Mouse (Mus musculus): ENCODE data around the gene 5430427O19Rik. TPM values are rescaled to one million over a fixed set of nuclear protein-coding genes. Genes with fewer than 3 reads are reported as not detected.

The 5430427O19Rik gene
- polyA plus RNA-seq (2015; fragmentation: Nextera tagmentation; extraction: Ambion mirVana), result 0.07 and 0.15 TPM in 2 replicates

DNA sequence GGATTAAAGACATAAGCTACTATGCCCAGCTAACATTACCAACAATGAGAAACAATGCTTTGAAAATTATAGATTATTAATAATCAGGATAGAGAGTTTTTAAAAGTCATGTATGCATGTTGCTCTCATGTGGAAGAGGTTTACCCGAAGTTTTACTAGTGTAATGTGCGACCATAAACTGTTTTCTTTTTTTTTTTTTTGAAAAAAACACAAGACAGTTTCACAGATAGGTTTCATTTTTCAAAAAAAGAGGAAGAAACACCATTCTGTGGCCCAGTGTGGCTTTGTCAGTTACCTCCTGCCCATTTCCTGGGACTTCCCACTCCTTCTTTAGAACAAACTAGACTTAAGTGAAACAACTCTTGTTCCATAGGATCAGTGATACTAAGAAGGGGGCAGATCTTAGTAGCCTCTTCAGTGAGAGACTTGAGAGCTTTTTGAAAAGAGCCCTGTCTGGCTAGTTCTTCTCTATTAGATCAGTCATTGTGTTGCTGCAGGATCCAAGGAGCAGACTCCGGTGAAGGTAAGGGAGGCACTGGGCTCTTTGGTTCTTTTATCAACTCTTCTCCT is at the start of gene 5430427O19Rik:
5430427O19Rik (plus strand) TSS at position 441 of the 570 bp plus-strand sequence.
- Histone ChIP-seq H3K36me3 (ENCODE audit: insufficient read depth, low read length) (no peaks in the 10 kb centered on the region), H3K4me2 (replicated peaks; ENCODE audit: low read depth, low read length) (no peak within 1 kb of the TSS), H3K4me1 (ENCODE audit: insufficient read depth, low read length) (no peaks in the 10 kb centered on the region), H3K9ac (replicated peaks; ENCODE audit: low read length) (no peak within 1 kb of the TSS), H3K9me3 (ENCODE audit: low read length) (no peaks in the 10 kb centered on the region), H3K4me3 (ENCODE audit: low read length) (no peak within 1 kb of the TSS), H3K27ac (ENCODE audit: low read length) (no peak within 1 kb of the TSS), H3K27me3 (ENCODE audit: insufficient read depth, low read length) (no peaks in the 10 kb centered on the region; the same call in 1 of the 2 replicates)
- WGBS, result 74% methylated on average over 3 of the region's 3 CpGs
- ATAC-seq (ENCODE audit: low FRiP score, low TSS enrichment), result no peak

DNA sequence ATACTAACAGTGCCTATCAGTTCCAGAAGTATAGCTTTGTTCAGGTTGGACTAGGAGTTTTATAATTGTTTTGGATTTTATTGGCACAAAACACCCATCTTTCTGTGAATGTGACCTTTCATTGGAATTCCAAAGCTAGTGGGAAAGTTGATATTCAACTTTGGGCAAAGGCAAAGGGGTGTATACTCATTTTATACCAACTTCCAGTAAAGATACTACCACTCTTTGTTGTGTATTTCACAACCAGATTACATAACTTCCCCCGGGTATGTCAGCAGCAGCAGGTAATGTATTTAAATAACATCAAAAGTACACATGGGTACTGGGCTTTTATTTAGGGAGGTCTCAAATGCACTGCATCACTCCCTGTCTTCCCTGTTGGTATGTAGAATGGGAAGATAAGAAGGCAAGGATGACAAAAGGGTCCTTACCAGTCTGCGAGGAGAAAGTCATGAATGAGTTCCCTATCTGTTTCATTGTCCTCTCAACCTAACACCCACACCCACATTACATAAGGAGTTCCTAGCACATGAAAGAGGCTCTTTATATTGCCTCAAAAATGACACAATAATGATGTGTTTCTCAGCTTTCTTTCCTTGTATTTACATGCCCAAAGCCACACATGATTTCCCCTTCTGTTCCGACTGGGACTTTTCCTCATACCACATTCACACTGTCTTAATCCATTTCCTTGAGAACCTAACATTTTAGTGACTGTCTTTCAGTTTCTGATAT is 42.3 kb upstream of the 5430427O19Rik start:
- no peak overlapping the region for H3K27ac ChIP-seq (ENCODE audit: low read length)
- 84% methylated on average over 3 of the region's 3 CpGs for WGBS

DNA sequence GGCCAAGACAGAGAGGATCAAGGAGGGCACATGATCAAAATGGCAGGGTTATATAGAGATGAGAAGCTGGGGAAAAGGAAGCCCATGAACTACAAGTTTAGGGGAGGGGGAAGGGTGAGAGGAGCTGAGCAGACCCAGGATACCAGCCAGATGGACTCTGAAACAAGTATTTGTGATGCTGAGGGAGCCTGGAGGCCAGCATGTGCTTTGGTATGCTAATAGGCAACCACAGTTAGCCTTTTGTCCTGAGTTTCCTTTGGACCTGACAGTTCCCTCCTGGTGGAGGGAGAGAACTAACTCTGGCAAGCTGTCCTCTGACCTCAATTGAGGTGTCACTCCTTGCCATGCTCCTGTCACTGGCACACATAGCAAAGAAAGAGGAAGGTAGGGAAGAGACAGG is 41.2 kb upstream of the 5430427O19Rik start:
- Histone ChIP-seq H3K27ac (ENCODE audit: low read length) (no peak overlapping the region), H3K36me3 (ENCODE audit: insufficient read depth, low read length) (no peaks in the 10 kb centered on the region), H3K4me3 (ENCODE audit: low read length) (no peak overlapping the region), H3K27me3 (ENCODE audit: insufficient read depth, low read length) (no peaks in the 10 kb centered on the region; the same call in 1 of the 2 replicates), H3K9me3 (ENCODE audit: low read length) (no peaks in the 10 kb centered on the region), H3K4me1 (ENCODE audit: insufficient read depth, low read length) (no peaks in the 10 kb centered on the region), H3K9ac (replicated peaks; ENCODE audit: low read length) (no peak overlapping the region), H3K4me2 (replicated peaks; ENCODE audit: low read depth, low read length) (no peak overlapping the region)
- ATAC-seq (ENCODE audit: low FRiP score, low TSS enrichment), result no peak; the same call in 1 of the 2 replicates

More for the DNA sequence above, 42.3 kb upstream of the 5430427O19Rik start:
- Histone ChIP-seq H3K4me1 (ENCODE audit: insufficient read depth, low read length) (no peaks in the 10 kb centered on the region), H3K36me3 (ENCODE audit: insufficient read depth, low read length) (no peaks in the 10 kb centered on the region), H3K9ac (replicated peaks; ENCODE audit: low read length) (no peak overlapping the region), H3K4me3 (ENCODE audit: low read length) (no peak overlapping the region), H3K27me3 (ENCODE audit: insufficient read depth, low read length) (no peaks in the 10 kb centered on the region), H3K9me3 (ENCODE audit: low read length) (no peaks in the 10 kb centered on the region), H3K4me2 (replicated peaks; ENCODE audit: low read depth, low read length) (no peak overlapping the region)
- ATAC-seq (ENCODE audit: low FRiP score, low TSS enrichment), result no peak

DNA sequence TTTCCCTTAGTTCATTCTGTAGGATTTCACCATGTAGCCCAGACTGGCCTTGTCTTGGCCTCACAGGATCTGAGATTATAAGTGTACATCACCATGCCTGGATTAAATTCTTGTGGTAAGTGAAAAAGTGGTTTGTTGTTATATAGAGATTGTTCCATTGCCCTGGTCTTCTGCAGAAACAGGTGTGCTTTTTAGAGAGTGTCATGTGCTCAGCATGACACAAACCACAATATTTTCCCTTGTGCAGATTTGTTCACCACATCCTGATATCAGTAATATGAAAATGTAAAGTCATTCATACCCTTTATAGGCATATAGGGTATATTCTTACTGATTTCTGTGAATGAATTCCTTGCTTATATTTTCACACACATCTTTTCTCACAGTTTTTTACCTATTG is 31.0 kb upstream of the 5430427O19Rik start:
- Histone ChIP-seq H3K4me2 (replicated peaks; ENCODE audit: low read depth, low read length) (no peak overlapping the region), H3K27ac (ENCODE audit: low read length) (no peak overlapping the region), H3K9me3 (ENCODE audit: low read length) (no peaks in the 10 kb centered on the region), H3K27me3 (ENCODE audit: insufficient read depth, low read length) (no peaks in the 10 kb centered on the region), H3K4me3 (ENCODE audit: low read length) (no peak overlapping the region), H3K4me1 (ENCODE audit: insufficient read depth, low read length) (no peaks in the 10 kb centered on the region), H3K36me3 (ENCODE audit: insufficient read depth, low read length) (no peaks in the 10 kb centered on the region), H3K9ac (replicated peaks; ENCODE audit: low read length) (no peak overlapping the region)
- no peak for ATAC-seq (ENCODE audit: low FRiP score, low TSS enrichment)

DNA sequence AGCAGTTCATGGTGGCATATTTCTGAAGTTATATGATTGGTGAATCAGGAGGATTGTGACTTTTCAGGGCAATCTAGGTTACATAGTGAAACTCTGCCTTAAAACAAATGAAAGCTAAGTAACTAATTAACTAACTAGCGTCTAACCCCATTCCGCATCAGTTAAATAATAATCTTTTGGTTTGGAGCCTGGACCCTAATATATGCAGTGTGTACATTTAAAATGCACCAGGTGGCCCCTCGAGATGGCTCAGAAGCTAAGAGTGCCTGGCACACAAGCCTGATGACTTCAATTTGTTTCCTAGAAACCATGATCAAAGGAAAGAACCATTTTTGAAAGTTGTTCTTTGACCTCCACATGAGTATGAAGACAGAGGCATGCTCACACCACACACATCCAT is 14.2 kb upstream of the 5430427O19Rik start:
- peak; percentile 74; the same call in 1 of the 2 replicates for ATAC-seq (ENCODE audit: low FRiP score, low TSS enrichment)
- no peaks in the 10 kb centered on the region; the same call in 1 of the 2 replicates for H3K27me3 ChIP-seq (ENCODE audit: insufficient read depth, low read length)
- WGBS, result 75% methylated on average over 3 of the region's 3 CpGs

DNA sequence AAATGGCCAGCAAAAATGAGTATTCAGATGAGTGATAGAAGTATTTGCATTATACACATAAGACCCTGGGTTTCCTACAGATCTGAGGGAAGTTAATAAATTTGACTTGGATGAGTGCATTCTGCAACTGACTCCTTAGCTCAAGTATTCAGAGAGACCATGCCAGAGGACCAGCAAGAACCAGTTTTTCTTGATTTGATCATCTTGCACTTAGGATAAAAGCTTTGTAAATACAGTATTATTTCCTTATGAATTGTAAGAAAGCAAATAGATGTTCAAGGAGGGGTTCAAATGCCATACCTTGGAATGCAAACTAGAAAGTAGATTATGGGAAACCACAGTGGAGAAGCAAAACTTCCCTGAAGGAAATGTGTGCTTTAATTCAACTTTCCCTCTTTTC is 13.0 kb upstream of the 5430427O19Rik start:
- no peaks in the 10 kb centered on the region for H3K36me3 ChIP-seq (ENCODE audit: insufficient read depth, low read length)
- no peak overlapping the region for H3K4me3 ChIP-seq (ENCODE audit: low read length)
- H3K9ac ChIP-seq (replicated peaks; ENCODE audit: low read length), result no peak overlapping the region
- no peak overlapping the region for H3K4me2 ChIP-seq (replicated peaks; ENCODE audit: low read depth, low read length)
- no peaks in the 10 kb centered on the region for H3K9me3 ChIP-seq (ENCODE audit: low read length)
- peak overlapping the region; percentile 29; the same call in 1 of the 2 replicates for H3K27ac ChIP-seq (ENCODE audit: low read length)
- H3K27me3 ChIP-seq (ENCODE audit: insufficient read depth, low read length), result no peaks in the 10 kb centered on the region; the same call in 1 of the 2 replicates
- ATAC-seq (ENCODE audit: low FRiP score, low TSS enrichment), result no peak
- no peaks in the 10 kb centered on the region for H3K4me1 ChIP-seq (ENCODE audit: insufficient read depth, low read length)

More for the DNA sequence above, 14.2 kb upstream of the 5430427O19Rik start:
- Histone ChIP-seq H3K9me3 (ENCODE audit: low read length) (no peaks in the 10 kb centered on the region), H3K27ac (ENCODE audit: low read length) (no peak overlapping the region), H3K4me1 (ENCODE audit: insufficient read depth, low read length) (no peaks in the 10 kb centered on the region), H3K4me2 (replicated peaks; ENCODE audit: low read depth, low read length) (no peak overlapping the region), H3K36me3 (ENCODE audit: insufficient read depth, low read length) (no peaks in the 10 kb centered on the region), H3K4me3 (ENCODE audit: low read length) (no peak overlapping the region), H3K9ac (replicated peaks; ENCODE audit: low read length) (no peak overlapping the region)

DNA sequence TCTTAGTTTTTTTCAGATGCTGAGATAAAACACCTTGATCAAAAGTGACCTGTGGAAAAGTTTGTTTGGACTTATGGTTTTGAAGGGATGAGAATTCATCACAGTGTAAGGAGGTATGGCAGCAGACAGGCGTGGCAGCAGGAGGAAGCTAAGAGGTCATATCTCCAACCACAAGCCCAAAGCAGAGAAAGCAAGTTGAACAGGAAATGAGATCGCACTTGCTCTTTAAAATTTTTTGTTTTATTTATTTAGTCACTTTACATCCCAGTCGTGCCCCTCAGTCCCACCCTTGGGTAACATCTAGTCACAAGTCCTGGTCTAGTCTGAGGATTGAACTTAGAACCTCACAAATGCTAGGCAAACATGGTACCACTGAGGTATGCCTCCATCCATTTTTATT is 2.1 kb upstream of the 5430427O19Rik start:
- H3K36me3 ChIP-seq (ENCODE audit: insufficient read depth, low read length), result no peaks in the 10 kb centered on the region
- no peaks in the 10 kb centered on the region for H3K4me1 ChIP-seq (ENCODE audit: insufficient read depth, low read length)
- 56% methylated on average over 3 of the region's 3 CpGs for whole genome bisulfite sequencing
- ATAC-seq (ENCODE audit: low FRiP score, low TSS enrichment), result no peak
- H3K4me3 ChIP-seq (ENCODE audit: low read length), result no peak overlapping the region
- no peaks in the 10 kb centered on the region for H3K9me3 ChIP-seq (ENCODE audit: low read length)
- no peaks in the 10 kb centered on the region; the same call in 1 of the 2 replicates for H3K27me3 ChIP-seq (ENCODE audit: insufficient read depth, low read length)
- no peak overlapping the region for H3K9ac ChIP-seq (replicated peaks; ENCODE audit: low read length)
- H3K27ac ChIP-seq (ENCODE audit: low read length), result no peak overlapping the region
- H3K4me2 ChIP-seq (replicated peaks; ENCODE audit: low read depth, low read length), result no peak overlapping the region

DNA sequence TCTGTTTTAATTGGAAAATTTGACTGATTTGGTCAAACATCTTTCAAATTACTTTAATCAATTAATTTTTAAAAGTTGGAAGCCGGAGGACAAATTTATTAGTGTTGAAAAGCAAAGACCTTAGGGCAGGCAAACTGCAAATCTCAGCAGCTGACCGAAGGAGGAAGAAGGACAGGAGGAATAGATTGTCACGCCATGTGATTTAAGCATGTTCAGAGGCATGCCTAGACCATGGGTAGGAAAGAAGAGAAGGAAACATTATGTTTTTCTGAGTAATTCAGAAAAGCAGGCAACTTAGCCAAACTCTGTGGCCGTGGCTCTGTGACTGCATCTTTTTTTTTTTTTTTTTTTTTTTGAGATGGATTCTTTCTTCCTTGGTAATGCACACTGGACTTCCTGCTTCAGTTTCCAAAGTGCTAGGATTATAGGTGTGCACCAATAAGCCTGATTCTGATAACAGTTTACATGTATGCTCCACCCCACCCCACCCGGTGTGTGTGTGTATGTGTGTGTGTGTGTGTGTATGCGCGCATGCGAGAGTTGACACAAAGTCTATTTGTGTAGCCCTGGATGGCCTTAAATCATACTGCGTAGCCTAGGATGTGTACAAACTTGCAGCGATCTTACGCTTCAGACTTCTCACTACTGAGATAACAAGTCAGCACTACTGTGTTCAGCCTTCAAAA is 1.4 kb downstream of the 5430427O19Rik start:
- H3K4me1 ChIP-seq (ENCODE audit: insufficient read depth, low read length), result no peaks in the 10 kb centered on the region
- H3K27me3 ChIP-seq (ENCODE audit: insufficient read depth, low read length), result no peaks in the 10 kb centered on the region; the same call in 1 of the 2 replicates
- no peak overlapping the region for H3K9ac ChIP-seq (replicated peaks; ENCODE audit: low read length)
- H3K4me2 ChIP-seq (replicated peaks; ENCODE audit: low read depth, low read length), result no peak overlapping the region
- ATAC-seq (ENCODE audit: low FRiP score, low TSS enrichment), result no peak
- H3K27ac ChIP-seq (ENCODE audit: low read length), result no peak overlapping the region
- no peak overlapping the region for H3K4me3 ChIP-seq (ENCODE audit: low read length)
- 82% methylated on average over 11 of the region's 11 CpGs for WGBS
- no peaks in the 10 kb centered on the region for H3K36me3 ChIP-seq (ENCODE audit: insufficient read depth, low read length)
- H3K9me3 ChIP-seq (ENCODE audit: low read length), result no peaks in the 10 kb centered on the region

DNA sequence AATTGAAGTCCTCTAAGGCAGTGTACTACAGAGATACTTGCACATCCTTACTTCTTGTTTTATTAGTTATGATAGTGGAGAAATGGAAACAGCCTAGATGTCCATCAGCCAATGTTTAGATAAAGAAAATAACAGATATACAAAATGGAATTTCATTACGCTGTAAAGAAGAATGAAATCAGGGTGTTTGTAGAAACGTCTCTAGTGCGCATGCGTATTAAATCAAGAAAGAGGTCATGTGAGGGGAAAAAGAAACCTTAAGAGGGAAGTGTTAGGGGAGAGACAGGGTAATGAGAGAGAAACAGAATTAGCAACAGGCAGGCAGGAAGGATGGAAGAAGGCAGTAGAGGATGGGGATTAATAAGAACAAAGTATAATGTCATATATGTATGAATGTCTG is 4.2 kb downstream of the 5430427O19Rik start:
- Histone ChIP-seq H3K4me1 (ENCODE audit: insufficient read depth, low read length) (no peaks in the 10 kb centered on the region), H3K4me2 (replicated peaks; ENCODE audit: low read depth, low read length) (no peak overlapping the region), H3K4me3 (ENCODE audit: low read length) (no peak overlapping the region), H3K36me3 (ENCODE audit: insufficient read depth, low read length) (no peaks in the 10 kb centered on the region), H3K9me3 (ENCODE audit: low read length) (no peaks in the 10 kb centered on the region), H3K9ac (replicated peaks; ENCODE audit: low read length) (no peak overlapping the region), H3K27ac (ENCODE audit: low read length) (no peak overlapping the region), H3K27me3 (ENCODE audit: insufficient read depth, low read length) (no peaks in the 10 kb centered on the region; the same call in 1 of the 2 replicates)
- no peak for ATAC-seq (ENCODE audit: low FRiP score, low TSS enrichment)
- 89% methylated on average over 4 of the region's 4 CpGs for WGBS

DNA sequence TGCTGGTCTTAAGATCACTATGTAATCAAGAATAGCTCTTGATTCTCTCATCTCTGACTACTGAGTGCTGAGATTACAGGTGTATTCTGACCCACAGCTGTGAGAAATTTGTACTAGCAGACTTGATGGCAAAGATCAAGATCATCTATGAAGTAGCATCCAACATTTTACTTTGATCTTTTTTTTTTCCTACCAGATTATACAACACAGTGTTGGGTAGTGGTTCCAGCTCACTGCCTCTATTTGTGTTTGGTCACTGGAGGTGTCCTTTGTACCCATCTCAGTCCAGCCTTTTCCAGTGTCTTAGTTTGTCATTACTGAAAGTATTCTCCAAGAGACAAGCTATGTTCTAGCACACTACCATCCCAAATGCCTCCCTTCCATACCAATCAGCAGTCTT is 5.8 kb downstream of the 5430427O19Rik start:
- Histone ChIP-seq H3K27me3 (ENCODE audit: insufficient read depth, low read length) (no peaks in the 10 kb centered on the region; the same call in 1 of the 2 replicates), H3K9ac (replicated peaks; ENCODE audit: low read length) (no peak overlapping the region), H3K9me3 (ENCODE audit: low read length) (no peaks in the 10 kb centered on the region), H3K4me2 (replicated peaks; ENCODE audit: low read depth, low read length) (no peak overlapping the region), H3K36me3 (ENCODE audit: insufficient read depth, low read length) (no peaks in the 10 kb centered on the region), H3K4me1 (ENCODE audit: insufficient read depth, low read length) (no peaks in the 10 kb centered on the region), H3K27ac (ENCODE audit: low read length) (no peak overlapping the region), H3K4me3 (ENCODE audit: low read length) (no peak overlapping the region)
- ATAC-seq (ENCODE audit: low FRiP score, low TSS enrichment), result no peak; the same call in 1 of the 2 replicates

Data from kidney, embryonic 16.5 days (tissue).